Mouse (Mus musculus) gonadal fat pad, adult 2 months (tissue): Measurements from ENCODE around the gene Spata31d1b. TPM values are rescaled to one million over a fixed set of nuclear protein-coding genes. Genes with fewer than 3 reads are reported as not detected.

ENCODE experiments used
- DNase-seq: peaks from one replicate; pipeline ENCODE4 v3.0.0-alpha.2; 2012; ENCODE audit warnings: low read depth
- polyA plus RNA-seq: library from polyadenylated mRNA; depleted of rRNA; stranded (reverse); fragments of >200 nt; gene quantifications from 2 replicates; pipeline ENCODE4 v1.2.3, GENCODE M21; 2012; rRNA removed

Gene Spata31d1b
- polyA plus RNA-seq, 1 experiment: 0.18 TPM

DNA sequence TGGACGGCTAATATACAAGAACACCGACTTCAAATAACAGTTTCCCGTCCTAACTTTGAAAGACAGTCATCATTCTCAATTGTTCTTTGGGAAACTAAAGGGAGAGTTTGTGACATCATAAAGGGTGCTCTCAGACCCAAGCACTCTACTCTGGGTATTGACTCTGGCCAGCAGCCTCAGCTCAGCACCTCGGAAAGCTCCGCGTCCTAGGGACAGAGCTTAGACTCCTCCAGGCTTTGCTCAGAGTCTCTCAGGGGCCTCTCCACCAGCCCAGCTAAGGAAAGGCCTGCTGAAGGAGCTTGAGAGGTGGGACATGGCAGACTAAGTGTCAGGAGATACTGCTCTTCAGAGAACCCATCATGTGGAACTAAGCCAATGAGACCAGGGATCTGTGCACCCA lies 34.1 kb downstream of the Spata31d1b start:
- DNase-seq: no peak

DNA sequence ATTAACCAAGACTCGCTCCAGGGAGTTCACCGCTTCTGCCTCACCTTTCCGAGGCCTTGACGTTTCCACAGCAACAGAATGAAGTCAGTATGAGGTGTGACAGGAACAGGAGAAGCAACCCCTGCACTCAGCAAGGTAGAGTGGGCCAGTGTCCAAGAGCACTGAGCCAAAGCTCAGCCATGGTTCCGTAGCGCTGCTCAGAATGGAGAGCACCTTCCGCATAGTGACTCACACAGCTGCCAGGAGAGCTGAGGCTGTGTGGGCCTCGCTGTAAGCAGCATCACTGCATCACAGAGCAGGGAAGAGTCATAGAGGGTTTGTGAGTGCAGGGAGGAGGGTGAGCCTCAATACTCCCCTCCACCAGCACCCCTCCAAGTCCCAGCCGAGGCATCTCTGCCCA lies 34.6 kb downstream of the Spata31d1b start, which contains the start of gene 1700014D04Rik:
1700014D04Rik (minus strand) TSS at position 42 of the 400 bp plus-strand sequence.
- no peak for DNase-seq

DNA sequence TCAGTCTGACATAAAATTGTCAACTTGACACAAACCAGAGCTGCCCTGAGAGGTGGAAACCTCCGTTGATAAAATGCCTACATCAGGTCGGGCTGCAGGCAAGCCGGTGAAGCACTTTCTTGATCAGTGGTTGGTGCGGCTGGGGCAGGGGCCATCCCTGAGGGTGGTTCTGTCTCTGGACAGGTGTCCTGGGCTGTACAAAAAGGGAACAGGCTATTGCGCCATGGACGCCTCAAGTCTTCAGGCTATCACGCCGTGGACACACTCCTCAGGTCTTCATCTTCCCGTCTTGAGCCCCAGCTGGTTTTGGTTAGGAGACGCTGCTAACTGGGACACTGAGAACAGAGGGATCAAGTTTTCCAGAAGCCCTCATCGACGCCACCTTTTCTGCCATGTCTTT lies 38.2 kb downstream of the Spata31d1b start:
- no peak for DNase-seq

DNA sequence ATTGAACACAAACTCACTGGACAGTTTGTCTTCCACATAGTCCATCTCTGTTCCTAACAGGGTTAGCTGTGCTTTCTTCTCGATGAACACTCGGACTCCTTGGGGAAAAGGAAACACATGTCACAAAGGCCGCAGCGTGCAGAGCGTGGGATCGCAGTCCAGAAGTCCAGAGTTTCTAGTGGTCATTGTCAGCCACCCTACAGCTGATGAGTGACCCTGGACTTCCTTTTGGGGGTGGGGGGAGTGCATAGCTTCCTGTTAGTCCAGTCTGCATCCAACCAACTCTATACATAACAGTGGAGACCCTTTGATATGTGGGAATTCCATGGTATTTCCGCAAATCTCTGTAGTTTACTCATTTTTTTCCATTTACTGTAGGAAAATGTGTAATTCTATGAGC lies 44.8 kb downstream of the Spata31d1b start:
- no peak for DNase-seq

DNA sequence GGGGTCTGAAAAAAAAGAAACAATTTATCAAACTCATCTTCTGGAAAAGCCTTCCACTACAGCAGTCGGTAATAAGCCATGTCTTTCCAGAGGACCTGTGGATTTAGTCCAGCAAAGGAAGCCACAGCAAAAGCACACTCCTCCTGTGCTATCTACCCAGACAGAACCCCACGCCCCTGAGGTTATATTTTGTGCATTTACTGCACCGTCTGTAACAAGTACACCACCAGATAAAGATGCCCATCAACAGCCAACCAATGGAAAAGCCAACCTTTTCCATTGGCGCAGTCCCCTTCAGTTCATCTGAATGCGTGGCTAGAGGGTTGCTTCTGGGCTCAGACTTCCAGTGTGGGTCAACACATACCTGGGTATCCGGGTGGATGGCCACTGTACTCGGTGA lies 50.7 kb downstream of the Spata31d1b start:
- no peak for DNase-seq

DNA sequence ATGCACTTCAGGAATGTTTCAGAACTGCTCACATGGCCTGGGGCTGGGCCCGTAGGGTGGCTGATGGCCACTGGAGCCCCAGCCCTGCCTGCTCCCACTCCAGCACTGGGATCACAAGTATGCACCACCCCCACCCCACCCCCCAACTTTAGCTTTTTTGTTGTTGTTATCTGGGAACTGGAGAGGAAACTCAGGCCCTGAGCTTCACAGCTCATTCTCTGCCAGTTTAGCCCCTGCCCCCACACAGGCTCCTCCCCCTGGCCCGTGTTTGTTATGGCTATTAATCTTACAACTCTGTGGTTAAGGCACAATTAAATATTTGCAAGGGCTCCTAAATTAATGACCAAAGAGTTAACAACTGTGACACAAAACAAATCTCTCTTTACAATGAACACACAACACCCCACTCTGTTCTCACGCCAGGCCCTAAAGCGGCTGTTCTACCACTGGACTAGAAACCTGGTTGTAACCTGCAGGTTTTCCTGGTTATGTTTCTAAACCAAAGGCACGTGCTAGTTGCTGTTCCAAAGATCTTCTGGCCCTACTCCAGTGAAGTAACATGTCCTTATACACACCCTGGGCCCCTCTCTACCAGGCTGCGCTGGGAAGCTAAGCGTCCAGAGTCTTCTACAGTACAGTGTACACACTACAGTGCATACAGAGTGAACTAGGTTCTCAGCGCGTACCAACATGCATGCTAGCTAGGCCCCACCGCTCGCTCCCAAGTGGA lies 54.9 kb downstream of the Spata31d1b start:
- DNase-seq: no peak

DNA sequence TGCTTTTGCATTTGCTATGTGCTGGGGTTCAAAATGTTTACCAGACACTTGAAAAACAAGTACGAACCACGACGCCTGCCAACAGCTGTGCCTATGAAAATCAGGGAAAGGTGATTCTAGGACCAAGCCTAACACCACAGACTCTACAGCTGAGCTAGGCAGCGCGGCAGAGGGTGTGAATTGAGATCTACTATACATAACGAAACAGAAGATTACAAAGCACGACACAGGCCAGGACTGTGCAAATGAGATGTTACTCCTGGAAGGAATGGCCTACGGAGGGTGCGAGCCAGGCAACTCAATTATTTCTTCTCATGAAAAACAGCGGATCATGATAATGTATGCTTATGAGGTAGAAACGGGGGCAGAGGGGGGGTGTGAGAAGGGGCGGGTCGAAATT lies 56.4 kb downstream of the Spata31d1b start:
- DNase-seq: no peak

Other genes with a start within 250 kb of the Spata31d1b start
- 8.8 and 11.0 TPM in 2 replicates for gene Agtpbp1, start 127.1 kb upstream of the Spata31d1b start, polyA plus RNA-seq
- 24.1 and 33.8 TPM in 2 replicates for gene Naa35, start 127.0 kb upstream of the Spata31d1b start, polyA plus RNA-seq
- 18.9 and 22.8 TPM in 2 replicates for gene Golm1, start 36.5 kb upstream of the Spata31d1b start, polyA plus RNA-seq
- gene 4921517D22Rik, start 18.2 kb upstream of the Spata31d1b start, polyA plus RNA-seq: 0.05 TPM in 1 of 2 replicates, not detected in the other
- gene Spata31d1a, start 2.0 kb upstream of the Spata31d1b start, polyA plus RNA-seq: 0.20 and 0.24 TPM in 2 replicates
- gene Spata31d1d, start 19.5 kb downstream of the Spata31d1b start, polyA plus RNA-seq: 0.04 and 0.24 TPM in 2 replicates
- 0.04 and 0.13 TPM in 2 replicates for gene 1700014D04Rik, start 34.5 kb downstream of the Spata31d1b start, polyA plus RNA-seq
- gene Isca1, start 57.5 kb downstream of the Spata31d1b start, polyA plus RNA-seq: 122 and 148 TPM in 2 replicates
- gene Gm49354, start 70.0 kb downstream of the Spata31d1b start, polyA plus RNA-seq: not detected in 2 replicates
- 17.1 and 19.0 TPM in 2 replicates for gene Tut7, start 110.9 kb downstream of the Spata31d1b start, polyA plus RNA-seq